Mouse (Mus musculus) thymus, adult 2 months (tissue): ENCODE data around the gene Gm21293.

Source experiments
- CTCF ChIP-seq: fragments of 200-500 bp; IDR thresholded peaks from 2 replicates; pipeline ENCODE4 v1.5.1; 2012; ENCODE audit warnings: mild to moderate bottlenecking, control low read depth, low read length, moderate library complexity, borderline replicate concordance; ENCODE audit not compliant: control insufficient read depth, poor library complexity, insufficient read depth; ENCODE audit errors: extremely low read depth
- POLR2A ChIP-seq: fragments of 200-500 bp; IDR thresholded peaks from 2 replicates; pipeline ENCODE4 v1.6.1; 2012; ENCODE audit warnings: mild to moderate bottlenecking, low read length, control low read depth, moderate library complexity; ENCODE audit not compliant: control insufficient read depth, poor library complexity, insufficient read depth; ENCODE audit errors: extremely low read depth

- TF ChIP-seq POLR2A (no peak), CTCF (no peak)
These were observed 24.5 kb upstream of the Gm21293 start for GRCm38 (mm10) chr10:104118312-104118711.
